ENCODE assay signal across 8 mouse cellular contexts in the genomic region with DNA sequence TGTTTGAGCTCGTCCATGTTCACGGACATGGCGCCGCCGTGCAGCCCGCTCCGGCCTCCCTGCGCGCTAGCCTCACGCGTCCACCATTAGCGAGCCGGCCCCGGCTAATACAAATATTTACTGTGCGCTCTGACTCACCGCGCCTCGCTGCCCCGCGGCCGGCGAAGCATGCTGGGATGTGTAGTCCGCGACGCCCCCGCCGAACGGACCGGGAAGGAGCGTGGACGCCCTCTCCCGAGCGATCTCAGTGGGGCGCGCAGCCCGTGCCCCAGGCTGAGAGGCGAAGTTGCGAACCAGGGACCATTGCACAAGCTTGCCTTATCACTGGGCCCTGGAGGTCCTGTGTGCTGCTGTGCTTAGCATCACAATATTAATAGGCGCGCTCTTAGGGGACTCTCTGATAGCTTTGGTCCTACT. TPM values are rescaled to one million over a fixed set of nuclear protein-coding genes. Genes with fewer than 3 reads are reported as not detected.
DNase-seq lines count a peak whose midpoint lies in the region; ATAC-seq and TF ChIP-seq lines count a peak whose summit lies in the region.

No protein-coding gene starts in this region.

- WGBS in forebrain, embryonic 15.5 days: under 1% methylated on average over 40 of the region's 40 CpGs
- 1% methylated on average over 40 of the region's 40 CpGs for WGBS in lung, adult 2 months
- WGBS in neural tube, embryonic 15.5 days: under 1% methylated on average over 40 of the region's 40 CpGs

- peak; percentile 78 for ATAC-seq in forebrain, embryonic 15.5 days (replicated peaks)
- ATAC-seq in neural tube, embryonic 15.5 days (ENCODE audit: low FRiP score): peak; percentile 80

- H3K9ac ChIP-seq in ES-E14 (ENCODE audit: insufficient read depth, low read depth, low read length, poor library complexity, severe bottlenecking): peak overlapping the region; percentile 98
- H3K9ac ChIP-seq in forebrain, embryonic 15.5 days (replicated peaks): peak overlapping the region; percentile 80
- peak overlapping the region; percentile 81 for H3K9ac ChIP-seq in neural tube, embryonic 15.5 days (replicated peaks)

- H3K4me2 ChIP-seq in forebrain, embryonic 15.5 days (replicated peaks): peak overlapping the region; percentile 78
- peak overlapping the region; percentile 83 for H3K4me2 ChIP-seq in neural tube, embryonic 15.5 days

- H3K9me3 ChIP-seq in ES-E14 (ENCODE audit: control insufficient read depth, insufficient read depth, low read depth, low read length): no peaks in the 10 kb centered on the region
- no peaks in the 10 kb centered on the region for H3K9me3 ChIP-seq in forebrain, embryonic 15.5 days
- no peaks in the 10 kb centered on the region for H3K9me3 ChIP-seq in neural tube, embryonic 15.5 days (replicated peaks)

- peak overlapping the region; percentile 96 for H3K27ac ChIP-seq in ES-E14 (ENCODE audit: insufficient read depth, low read depth, low read length, poor library complexity, severe bottlenecking)
- peak overlapping the region; percentile 98 for H3K27ac ChIP-seq in forebrain, embryonic 15.5 days (replicated peaks)
- H3K27ac ChIP-seq in layer of hippocampus, adult 2 months: peak overlapping the region; percentile 99
- H3K27ac ChIP-seq in neural tube, embryonic 15.5 days (replicated peaks): peak overlapping the region; percentile 99

- intact Hi-C loops in heart, postnatal 25 days (cut with DNase I): loop anchor here (2.0 kb wide), 1 partner anchor 33 kb away; no protein-coding TSS in a partner anchor

- H3K4me1 ChIP-seq in ES-E14 (ENCODE audit: control insufficient read depth in 2 of 2, insufficient read depth in 2 of 2, low read length in 2 of 2, poor library complexity in 1 of 2): peaks cover 2 to 22% of the 10 kb centered on the region in 2 experiments; a peak in 2 of 4 replicates
- peaks cover 47% of the 10 kb centered on the region for H3K4me1 ChIP-seq in forebrain, embryonic 15.5 days
- H3K4me1 ChIP-seq in lung, adult 2 months (ENCODE audit: control insufficient read depth, insufficient read depth, low read length): peaks cover 26% of the 10 kb centered on the region
- peaks cover 52% of the 10 kb centered on the region for H3K4me1 ChIP-seq in neural tube, embryonic 15.5 days

- peak; percentile 60 for TF ChIP-seq CTCF in layer of hippocampus, adult 2 months (conservative IDR thresholded peaks at IDR 0.05)
- no peak for TF ChIP-seq CTCF in lung, adult 2 months (IDR thresholded peaks at IDR 0.05; ENCODE audit: insufficient read depth, low read length)

- DNase-seq in ES-E14 (ENCODE audit: low read depth, low spot score): no peak
- DNase-seq in cerebellum, adult 11-12 months: peak; percentile 90
- peak; percentile 86 for DNase-seq in heart, postnatal 25 days (ENCODE audit: low spot score)
- DNase-seq in layer of hippocampus, adult 2 months (ENCODE audit: low spot score in 2 of 2): peak; percentile 91
- peak; percentile 89 for DNase-seq in lung, adult 2 months
- peak; percentile 90 for DNase-seq in testis, postnatal 10 days (ENCODE audit: low spot score)

- H3K4me3 ChIP-seq in ES-E14 (ENCODE audit: insufficient read depth in 1 of 2, low read depth in 1 of 2, low read length in 2 of 2, poor library complexity in 1 of 2, severe bottlenecking in 1 of 2): peak overlapping the region; percentile 84 to 98
- peak overlapping the region; percentile 91 for H3K4me3 ChIP-seq in forebrain, embryonic 15.5 days
- H3K4me3 ChIP-seq in layer of hippocampus, adult 2 months: peak overlapping the region; percentile 100
- H3K4me3 ChIP-seq in lung, adult 2 months (replicated peaks; ENCODE audit: extremely low read depth, low read depth, low read length): peak overlapping the region; percentile 95
- H3K4me3 ChIP-seq in neural tube, embryonic 15.5 days (replicated peaks): peak overlapping the region; percentile 89

- no peaks in the 10 kb centered on the region for H3K27me3 ChIP-seq in forebrain, embryonic 15.5 days
- H3K27me3 ChIP-seq in neural tube, embryonic 15.5 days (replicated peaks): no peaks in the 10 kb centered on the region

- TF ChIP-seq POLR2A in lung, adult 2 months (IDR thresholded peaks at IDR 0.05; ENCODE audit: borderline replicate concordance, extremely low read depth, low read depth, low read length): peak; percentile 92

- H3K36me3 ChIP-seq in ES-E14 (ENCODE audit: control insufficient read depth, insufficient read depth, low read length, poor library complexity, severe bottlenecking): peaks cover 26% of the 10 kb centered on the region
- peaks cover 5% of the 10 kb centered on the region for H3K36me3 ChIP-seq in forebrain, embryonic 15.5 days
- H3K36me3 ChIP-seq in neural tube, embryonic 15.5 days: peaks cover 14% of the 10 kb centered on the region

- in situ Hi-C loops in ES-E14 (cut with MboI; ENCODE audit: low sequenced_read_pairs in 2 of 2, unreplicated experiment in 2 of 2): no loop called here

TF ChIP-seq in ES-E14, 5 proteins besides CTCF, POLR2A, EP300 and RAD21:
- TF ChIP-seq MAFK (IDR thresholded peaks at IDR 0.05; ENCODE audit: insufficient read depth, low read depth, low read length) (no peak), HCFC1 (IDR thresholded peaks at IDR 0.05; ENCODE audit: borderline replicate concordance, insufficient read depth, low read length) (peak; percentile 87)

RNA-seq across cellular contexts. Expression of a gene that starts 0.4 kb away (rescaled TPM):
- total RNA-seq in ES-E14 (2012; rRNA removed): 26.7 and 41.3 TPM in 2 replicates
- polyA plus RNA-seq in forebrain, embryonic 15.5 days (2015; fragmentation: Nextera tagmentation; extraction: Ambion mirVana): 45.1 and 47.6 TPM in 2 replicates
- total RNA-seq in heart, postnatal 25 days (2021): 10 to 100 TPM; 20.2 to 20.9 TPM
- total RNA-seq in layer of hippocampus, adult 2 months (2021): 10 to 100 TPM; 95.8 to 96.4 TPM
- 62.1 and 69.5 TPM in 2 replicates for polyA plus RNA-seq in lung, adult 2 months (2012; rRNA removed)
- polyA plus RNA-seq in neural tube, embryonic 15.5 days (2015; fragmentation: Nextera tagmentation; extraction: Ambion mirVana): 66.0 and 66.7 TPM in 2 replicates

RNA-seq across cellular contexts. Expression of a gene that starts 6.3 kb away (rescaled TPM):
- 24.0 and 25.7 TPM in 2 replicates for total RNA-seq in ES-E14 (2012; rRNA removed)
- polyA plus RNA-seq in forebrain, embryonic 15.5 days (2015; fragmentation: Nextera tagmentation; extraction: Ambion mirVana): 95.8 and 102 TPM in 2 replicates
- total RNA-seq in heart, postnatal 25 days (2021): 100 to 1,000 TPM; 147 to 148 TPM
- total RNA-seq in layer of hippocampus, adult 2 months (2021): 100 to 1,000 TPM; 211 to 212 TPM
- 124 and 140 TPM in 2 replicates for polyA plus RNA-seq in lung, adult 2 months (2012; rRNA removed)
- polyA plus RNA-seq in neural tube, embryonic 15.5 days (2015; fragmentation: Nextera tagmentation; extraction: Ambion mirVana): 122 and 125 TPM in 2 replicates

RNA-seq across cellular contexts. Expression of a gene that starts 44.5 kb away (rescaled TPM):
- 0.09 and 0.21 TPM in 2 replicates for total RNA-seq in ES-E14 (2012; rRNA removed)
- 0.56 and 0.75 TPM in 2 replicates for polyA plus RNA-seq in forebrain, embryonic 15.5 days (2015; fragmentation: Nextera tagmentation; extraction: Ambion mirVana)
- not detected for total RNA-seq in heart, postnatal 25 days (2021)
- not detected for total RNA-seq in layer of hippocampus, adult 2 months (2021)
- polyA plus RNA-seq in lung, adult 2 months (2012; rRNA removed): 4.9 and 5.2 TPM in 2 replicates
- 0.54 and 0.60 TPM in 2 replicates for polyA plus RNA-seq in neural tube, embryonic 15.5 days (2015; fragmentation: Nextera tagmentation; extraction: Ambion mirVana)

RNA-seq across cellular contexts. Expression of a gene that starts 58.8 kb away (rescaled TPM):
- 39.6 and 40.0 TPM in 2 replicates for total RNA-seq in ES-E14 (2012; rRNA removed)
- polyA plus RNA-seq in forebrain, embryonic 15.5 days (2015; fragmentation: Nextera tagmentation; extraction: Ambion mirVana): 138 and 139 TPM in 2 replicates
- 10 to 100 TPM; 20.5 to 24.3 TPM for total RNA-seq in heart, postnatal 25 days (2021)
- 10 to 100 TPM; 79.1 to 79.6 TPM for total RNA-seq in layer of hippocampus, adult 2 months (2021)
- 75.8 and 79.6 TPM in 2 replicates for polyA plus RNA-seq in lung, adult 2 months (2012; rRNA removed)
- 128 and 140 TPM in 2 replicates for polyA plus RNA-seq in neural tube, embryonic 15.5 days (2015; fragmentation: Nextera tagmentation; extraction: Ambion mirVana)
